Mouse (Mus musculus): Measurements from ENCODE around the gene AI597479.

AI597479 gene

DNA sequence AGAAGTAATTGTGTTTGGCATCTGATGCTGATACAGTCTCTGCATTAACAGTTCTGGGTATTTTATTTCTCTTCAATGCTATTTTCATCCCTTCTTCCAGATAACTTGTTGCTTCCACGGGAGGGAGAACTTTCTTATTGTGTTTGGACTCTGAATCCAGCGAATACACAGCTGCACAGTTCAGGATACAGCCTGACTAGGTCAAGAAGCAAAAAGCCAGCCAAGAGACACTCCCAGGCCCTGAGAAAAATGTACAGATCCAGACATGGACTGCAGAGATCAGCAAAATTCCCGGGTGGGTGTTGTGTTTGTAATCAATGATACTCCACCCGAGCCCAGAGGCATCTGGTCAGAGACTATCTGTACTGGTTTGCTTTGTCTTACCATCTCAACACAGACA is 60.9 kb downstream of the AI597479 start:
- in situ Hi-C loops (cut with MboI, MseI) = no loop called here

DNA sequence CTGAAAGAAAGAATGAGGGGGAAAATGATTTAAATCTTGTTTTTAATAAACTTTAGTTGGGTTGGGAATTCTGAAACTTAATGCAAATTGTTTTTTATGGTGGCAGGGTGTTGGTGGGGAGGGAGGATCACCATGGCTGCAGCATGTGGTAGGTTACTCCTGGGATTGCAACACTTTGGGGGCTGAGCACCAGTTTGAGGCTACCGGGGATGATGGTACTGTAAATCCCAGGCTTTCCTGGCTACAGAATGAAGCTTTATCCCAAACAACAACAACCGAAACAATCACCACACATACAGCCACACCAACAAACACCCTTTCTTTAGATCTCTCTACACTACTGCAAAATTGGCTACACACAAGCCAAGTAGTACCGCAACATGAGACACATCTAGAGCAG is 63.9 kb downstream of the AI597479 start:
- in situ Hi-C loops (cut with MboI, MseI) = no loop called here

DNA sequence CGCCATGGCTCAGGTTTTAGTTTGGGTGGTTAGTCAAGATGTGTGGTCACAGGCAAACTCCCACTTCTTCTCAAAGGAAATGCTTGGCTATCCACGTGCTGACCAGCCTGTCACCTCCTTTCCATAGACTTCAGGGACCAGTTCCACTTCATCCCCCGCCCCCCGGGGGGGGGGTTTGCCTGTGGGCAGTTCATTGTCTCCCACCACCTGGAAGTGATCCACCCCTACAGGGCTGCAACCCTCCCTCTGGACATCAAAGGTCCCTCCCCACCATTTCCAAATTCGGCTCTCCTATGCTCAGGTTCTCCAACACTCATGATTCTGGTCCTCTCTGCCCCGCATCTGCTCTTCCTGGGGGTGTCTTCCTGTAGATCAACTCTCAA is 64.6 kb downstream of the AI597479 start:
- in situ Hi-C loops (cut with MboI, MseI) = no loop called here

DNA sequence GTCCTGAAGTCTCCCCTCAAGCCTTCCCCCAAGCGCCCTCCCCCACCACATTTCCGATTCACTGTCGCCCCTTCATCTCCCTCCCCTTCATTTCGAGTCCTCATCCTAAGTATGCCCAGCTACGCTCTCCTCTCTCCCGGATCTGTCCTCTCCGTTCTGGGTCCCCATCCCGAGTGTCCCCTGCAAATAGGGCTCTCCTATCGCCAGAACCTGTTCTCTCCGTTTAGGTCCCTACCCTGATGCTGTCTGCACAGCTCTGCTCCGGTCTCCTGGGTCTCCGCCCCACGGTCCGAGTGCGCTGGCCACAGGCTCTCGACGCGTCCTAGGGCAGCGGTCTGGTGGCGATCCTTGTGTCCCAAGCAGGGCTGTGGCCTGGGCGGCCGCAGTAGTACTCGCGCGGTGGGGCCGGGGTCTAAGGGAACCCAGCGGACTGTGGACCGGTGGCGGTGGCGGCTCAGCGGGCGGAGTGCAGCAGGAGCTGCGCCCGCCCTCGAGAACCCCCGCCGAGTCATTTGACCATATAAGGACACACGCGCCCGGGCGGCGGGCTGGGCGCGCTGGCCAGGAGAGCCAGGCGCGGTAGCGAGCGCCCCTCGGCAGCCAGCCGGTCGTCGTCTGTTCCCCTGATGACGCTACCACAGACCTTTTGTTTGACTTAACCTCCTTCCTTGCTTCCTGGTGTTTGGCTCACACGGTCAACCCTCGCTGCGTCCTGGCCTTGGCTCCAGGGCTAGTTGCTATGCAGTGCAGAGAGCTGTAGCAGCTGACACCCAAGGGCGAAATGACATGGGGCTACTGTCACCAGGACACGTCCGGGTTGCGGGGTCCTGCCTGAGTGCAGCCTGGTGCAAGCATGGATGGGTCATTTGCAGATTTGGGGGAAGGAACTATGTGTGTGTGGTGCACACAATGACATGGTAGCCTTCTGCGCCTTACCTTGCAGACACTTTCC is 65.2 kb downstream of the AI597479 start:
- in situ Hi-C loops (cut with MboI, MseI) = no loop called here

DNA sequence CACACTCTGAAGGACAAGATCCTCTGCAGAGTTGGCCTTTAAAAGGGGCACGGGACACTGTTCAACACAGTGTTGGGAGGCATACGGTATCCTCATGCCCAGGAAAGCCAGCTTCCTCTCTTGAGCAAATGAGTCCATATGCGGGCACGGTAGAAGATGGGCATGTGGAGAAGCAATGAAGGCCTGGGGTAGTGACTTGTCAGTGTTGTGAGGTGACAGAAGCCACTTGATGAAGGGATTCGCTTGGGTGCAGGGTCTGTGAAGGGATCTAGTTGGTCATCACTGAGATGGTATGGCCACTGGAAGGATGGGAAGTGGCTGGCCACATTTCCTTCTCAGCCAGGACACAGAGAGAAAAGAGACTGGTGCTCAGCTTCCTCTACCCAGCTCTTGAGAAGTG is 66.1 kb downstream of the AI597479 start:
- in situ Hi-C loops (cut with MboI, MseI) = no loop called here
